Mouse (Mus musculus) gastrocnemius, postnatal 10 days (tissue): Measurements from ENCODE around the gene Rassf10. TPM values are rescaled to one million over a fixed set of nuclear protein-coding genes. Genes with fewer than 3 reads are reported as not detected.

ENCODE experiments used
- DNase-seq: peaks from one replicate; pipeline ENCODE4 v3.0.0; 2021; ENCODE audit warnings: mixed read lengths
- total RNA-seq, 2 experiments: library from RNA; stranded (reverse); gene quantifications; 2 replicates each; pipeline ENCODE4 v1.2.3; 2021

Gene Rassf10
- total RNA-seq, 2 experiments from 2014 or later: 0.59 to 0.70 TPM

GRCm38 (mm10) chr7:112957630-112958029, 3.9 kb downstream of the Rassf10 start:
- no peak for DNase-seq

- DNase-seq: no peak
Observed at GRCm38 (mm10) chr7:112966382-112966781, 12.6 kb downstream of the Rassf10 start.

- no peak for DNase-seq
Observed at GRCm38 (mm10) chr7:112966786-112967185, 13.0 kb downstream of the Rassf10 start.

- DNase-seq: no peak
Observed at GRCm38 (mm10) chr7:112983316-112983715, 29.6 kb downstream of the Rassf10 start.

GRCm38 (mm10) chr7:112984704-112985577, 31.2 kb downstream of the Rassf10 start:
- no peak for DNase-seq

GRCm38 (mm10) chr7:112985578-112985949, 31.8 kb downstream of the Rassf10 start:
- no peak for DNase-seq

- DNase-seq: no peak
Observed at GRCm38 (mm10) chr7:112992928-112993327, 39.2 kb downstream of the Rassf10 start.

GRCm38 (mm10) chr7:113003565-113004255, 49.9 kb downstream of the Rassf10 start:
- DNase-seq: no peak

GRCm38 (mm10) chr7:113005726-113006125, 52.0 kb downstream of the Rassf10 start:
- no peak for DNase-seq
